Mouse (Mus musculus): ENCODE results near the gene Ube2l3. TPM values are rescaled to one million over a fixed set of nuclear protein-coding genes. Genes with fewer than 3 reads are reported as not detected.

Ube2l3 gene
- total and polyA plus RNA-seq, 3 experiments = 137 to 2,006 (median 297) TPM

DNA sequence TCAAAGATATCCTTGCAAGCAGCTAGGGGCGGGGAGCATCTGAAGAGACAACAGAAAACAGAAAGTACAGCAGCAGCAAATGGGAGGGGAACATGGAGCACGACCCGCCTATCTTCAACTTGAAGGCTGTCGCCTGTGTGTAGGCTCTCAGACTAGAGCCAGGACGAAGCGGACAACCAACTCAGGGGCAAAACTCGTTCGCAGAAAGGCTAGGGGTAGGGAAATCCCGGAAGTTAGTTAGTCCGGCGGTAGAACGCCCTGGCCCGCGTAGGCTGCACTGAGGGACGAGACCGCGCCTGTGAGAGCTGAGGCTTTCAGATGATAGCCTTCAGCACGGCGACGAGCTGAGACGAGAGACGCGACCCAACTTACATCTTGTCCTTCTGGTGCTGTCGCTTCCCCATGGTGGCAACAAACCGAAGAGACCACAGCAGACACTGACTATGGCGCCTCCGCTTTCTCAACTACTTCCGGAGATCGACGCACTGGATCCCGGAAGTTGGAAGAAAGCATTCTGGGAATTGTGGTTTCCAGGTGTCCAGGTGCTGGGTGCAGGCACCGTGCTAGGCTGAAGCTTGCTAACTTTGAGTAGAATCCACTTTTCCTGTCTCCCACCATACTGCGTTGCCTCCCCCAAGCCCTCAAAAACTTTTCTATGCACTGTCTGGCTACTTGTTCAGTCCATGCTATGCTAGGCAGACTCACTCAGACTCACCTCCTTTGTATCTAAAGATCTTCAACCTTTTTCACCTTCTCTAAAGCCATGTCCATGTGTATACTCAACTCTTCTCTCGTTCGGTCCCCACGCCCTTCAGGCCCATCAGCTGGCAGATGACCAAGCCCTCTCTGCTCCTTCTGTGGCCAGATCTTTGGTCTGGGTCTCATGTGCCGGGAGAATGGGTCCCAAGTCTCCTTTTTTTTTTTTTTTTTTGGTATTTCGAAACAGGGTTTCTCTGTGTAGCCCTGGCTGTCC is 91.4 kb downstream of the Ube2l3 start, which contains the start of gene Ppil2 (continued):
- TF ChIP-seq ETS1 (IDR thresholded peaks at IDR 0.05; ENCODE audit: low read depth, low read length) (no peak), POLR2AphosphoS5 (IDR thresholded peaks at IDR 0.05; ENCODE audit: borderline replicate concordance, low read depth, low read length) (no peak), EP300 (IDR thresholded peaks at IDR 0.05; ENCODE audit: low read depth in 1 of 2, low read length in 2 of 2) (no peak), NRF1 (IDR thresholded peaks at IDR 0.05; ENCODE audit: insufficient read depth, low read depth, low read length, poor library complexity, severe bottlenecking) (no peak), ZMIZ1 (IDR thresholded peaks at IDR 0.05; ENCODE audit: low read depth, low read length) (peak; percentile 80), E2F4 (IDR thresholded peaks at IDR 0.05; ENCODE audit: borderline replicate concordance, low read depth, low read length) (no peak), UBTF (IDR thresholded peaks at IDR 0.05; ENCODE audit: borderline replicate concordance, insufficient read depth, low read depth, low read length) (no peak), MAZ (IDR thresholded peaks at IDR 0.05; ENCODE audit: low read depth, low read length) (0 out of 2 replicates have a peak, but pooled peaks have one; percentile 28), GABPA (IDR thresholded peaks at IDR 0.05; ENCODE audit: low read depth, low read length) (no peak), KAT2A (conservative IDR thresholded peaks at IDR 0.05; ENCODE audit: low read depth, low read length) (peak; percentile 90), CTCF (IDR thresholded peaks at IDR 0.05 in 2 of 3, conservative IDR thresholded peaks at IDR 0.05 in 1 of 3; ENCODE audit: control insufficient read depth in 1 of 3, insufficient read depth in 1 of 3, low read depth in 2 of 3, low read length in 3 of 3, poor library complexity in 1 of 3, severe bottlenecking in 1 of 3) (no peak), RCOR1 (IDR thresholded peaks at IDR 0.05; ENCODE audit: low read depth, low read length) (no peak; the same call in 1 of the 2 replicates), MYB (IDR thresholded peaks at IDR 0.05; ENCODE audit: low read depth, low read length) (no peak), USF1 (IDR thresholded peaks at IDR 0.05; ENCODE audit: low read depth, low read length) (no peak), MAFK (IDR thresholded peaks at IDR 0.05; ENCODE audit: borderline replicate concordance, low read depth, low read length) (no peak), TAL1 (IDR thresholded peaks at IDR 0.05; ENCODE audit: low read length) (no peak), MYC (IDR thresholded peaks at IDR 0.05; ENCODE audit: low read depth, low read length) (0 out of 2 replicates have a peak, but pooled peaks have one; percentile 54)

DNA sequence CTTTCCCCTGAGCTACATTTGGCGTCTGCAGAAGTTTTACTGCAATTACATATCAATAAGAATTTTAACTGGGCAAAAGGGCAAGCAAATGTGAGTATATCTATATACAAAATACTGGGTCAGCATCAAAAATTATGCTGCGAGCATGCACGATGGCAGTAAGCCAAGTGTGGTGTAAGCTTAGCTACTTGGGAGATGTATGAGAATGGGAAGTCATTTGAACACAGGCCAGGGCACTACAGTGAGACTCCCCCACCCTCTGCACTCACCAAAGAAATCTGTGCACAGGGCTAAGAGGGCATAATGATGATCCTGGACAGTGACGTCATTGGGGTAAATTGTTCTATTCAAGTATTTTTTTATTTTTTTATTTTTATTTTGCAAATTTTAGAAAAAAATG is 97.8 kb downstream of the Ube2l3 start:
- no peak for DNase-seq (ENCODE audit: low read depth, low spot score)

More for the DNA sequence above, 97.8 kb downstream of the Ube2l3 start:
- no peak for TF ChIP-seq JUND (IDR thresholded peaks at IDR 0.05; ENCODE audit: low read depth, low read length)
- TF ChIP-seq CHD2 (IDR thresholded peaks at IDR 0.05; ENCODE audit: low read length) = no peak
- no peak for TF ChIP-seq RAD21 (IDR thresholded peaks at IDR 0.05; ENCODE audit: low read depth, low read length)
- Histone ChIP-seq H3K27ac (ENCODE audit: control insufficient read depth, low read depth, low read length) (no peak overlapping the region), H3K79me2 (ENCODE audit: control insufficient read depth, insufficient read depth, low read length, poor library complexity) (no peaks in the 10 kb centered on the region; the same call in 1 of the 2 replicates), H3K36me3 (ENCODE audit: control insufficient read depth in 1 of 2, insufficient read depth in 2 of 2, low read length in 2 of 2) (peaks cover 2 to 9% of the 10 kb centered on the region in 2 experiments; a peak in 3 of 4 replicates), H3K27me3 (ENCODE audit: control insufficient read depth in 1 of 2, insufficient read depth in 2 of 2, low read length in 2 of 2) (no peaks in the 10 kb centered on the region), H3K4me3 (ENCODE audit: control insufficient read depth in 1 of 2, insufficient read depth in 1 of 2, low read depth in 2 of 2, low read length in 2 of 2) (no peak overlapping the region), H3K9me3 (replicated peaks; ENCODE audit: insufficient read depth, low read length) (no peaks in the 10 kb centered on the region), H3K4me1 (ENCODE audit: control insufficient read depth in 1 of 2, insufficient read depth in 2 of 2, low read length in 2 of 2) (peaks cover 0 to 2% of the 10 kb centered on the region in 2 experiments; a peak in 2 of 4 replicates), H3K9ac (ENCODE audit: control insufficient read depth, low read depth, low read length, poor library complexity, severe bottlenecking) (no peak overlapping the region)
